Mouse (Mus musculus) forelimb bud, embryonic 11.5 days (tissue): ENCODE data around the gene Nit1.
"Not testable (repeated sequence)": the region's sequence is repeated elsewhere in the genome, so short reads cannot be mapped to it uniquely, and the experiment has no call there.

Source experiments
- DNase-seq: peaks from one replicate; pipeline ENCODE4 v3.0.0-alpha.2; 2012; ENCODE audit warnings: low read depth, low spot score

Gene Nit1

GRCm38 (mm10) chr1:171355812-171356340 lies 10.4 kb upstream of the Nit1 start:
- no peak for DNase-seq

GRCm38 (mm10) chr1:171349210-171349609 lies 3.8 kb upstream of the Nit1 start:
- no peak for DNase-seq

GRCm38 (mm10) chr1:171348665-171349064 lies 3.2 kb upstream of the Nit1 start:
- DNase-seq = no peak

GRCm38 (mm10) chr1:171346095-171346450 lies 627 bp upstream of the Nit1 start:
- no peak for DNase-seq

GRCm38 (mm10) chr1:171344715-171345114 lies 731 bp downstream of the Nit1 start:
- DNase-seq = no peak

- DNase-seq = no peak
Observed at GRCm38 (mm10) chr1:171343922-171344677, 1.3 kb downstream of the Nit1 start.

- no peak for DNase-seq
Observed at GRCm38 (mm10) chr1:171342262-171343207, 2.9 kb downstream of the Nit1 start.

GRCm38 (mm10) chr1:171330216-171330560 lies 15.3 kb downstream of the Nit1 start:
- no peak for DNase-seq

- DNase-seq = peak; percentile 80
Observed at GRCm38 (mm10) chr1:171329433-171330215, 15.8 kb downstream of the Nit1 start.

GRCm38 (mm10) chr1:171328839-171329432 lies 16.5 kb downstream of the Nit1 start, which contains the start of gene Dedd:
Gene Dedd, plus strand, starts transcription at chr1:171329145.
- DNase-seq = peak; percentile 86

- DNase-seq = no peak
Observed at GRCm38 (mm10) chr1:171328244-171328643, 17.2 kb downstream of the Nit1 start.

GRCm38 (mm10) chr1:171326588-171326987 lies 18.9 kb downstream of the Nit1 start:
- not testable (repeated sequence) for DNase-seq

- no peak for DNase-seq
Observed at GRCm38 (mm10) chr1:171325571-171325970, 19.9 kb downstream of the Nit1 start.

- DNase-seq = no peak
Observed at GRCm38 (mm10) chr1:171322012-171322411, 23.4 kb downstream of the Nit1 start.

- DNase-seq = no peak
Observed at GRCm38 (mm10) chr1:171321415-171321814, 24.0 kb downstream of the Nit1 start.

GRCm38 (mm10) chr1:171320151-171320550 lies 25.3 kb downstream of the Nit1 start:
- no peak for DNase-seq

- no peak for DNase-seq
Observed at GRCm38 (mm10) chr1:171319748-171320147, 25.7 kb downstream of the Nit1 start.

GRCm38 (mm10) chr1:171309321-171309720 lies 36.1 kb downstream of the Nit1 start:
- no peak for DNase-seq

- not testable (repeated sequence) for DNase-seq
Observed at GRCm38 (mm10) chr1:171306157-171306556, 39.3 kb downstream of the Nit1 start.

GRCm38 (mm10) chr1:171298226-171298625 lies 47.2 kb downstream of the Nit1 start:
- DNase-seq = no peak

GRCm38 (mm10) chr1:171295063-171295402 lies 50.4 kb downstream of the Nit1 start:
- no peak for DNase-seq
